Mouse (Mus musculus) gastrocnemius, adult 2 months (tissue): ENCODE data around the gene Angptl6. TPM values are rescaled to one million over a fixed set of nuclear protein-coding genes. Genes with fewer than 3 reads are reported as not detected.

Experiments used
- DNase-seq: peaks from one replicate; pipeline ENCODE4 v3.0.0; 2022
- H3K27ac ChIP-seq: fragments of 200-600 bp; 2 replicates; pipeline ENCODE4 v1.8.1; 2022; ENCODE audit warnings: mild to moderate bottlenecking
- H3K4me3 ChIP-seq: fragments of 200-600 bp; 2 replicates; pipeline ENCODE4 v1.8.1; 2022; ENCODE audit warnings: mild to moderate bottlenecking, moderate library complexity
- CTCF ChIP-seq: fragments of 200-600 bp; IDR thresholded peaks from 2 replicates; pipeline ENCODE4 v1.8.1; 2022; ENCODE audit warnings: antibody characterized with exemption, mild to moderate bottlenecking, moderate library complexity
- intact Hi-C: fragments of 180-260 bp; cut with DNase I; formaldehyde crosslinking; loops from one replicate; pipeline ENCODE4 v1.15.1; 2025
- total RNA-seq, 2 experiments: library from RNA; stranded (reverse); gene quantifications; 2 replicates each; pipeline ENCODE4 v1.2.3; 2021

Angptl6 gene
- total RNA-seq, 2 experiments from 2014 or later = 5.1 to 7.0 TPM

- intact Hi-C loops = no loop called here
- no peak for TF ChIP-seq CTCF
- H3K27ac ChIP-seq = peak overlapping the region; percentile 98
- DNase-seq = no peak
- H3K4me3 ChIP-seq = peak overlapping the region; percentile 81
These were observed 2.1 kb downstream of the Angptl6 start for GRCm38 (mm10) chr9:20877118-20878040.

DNA sequence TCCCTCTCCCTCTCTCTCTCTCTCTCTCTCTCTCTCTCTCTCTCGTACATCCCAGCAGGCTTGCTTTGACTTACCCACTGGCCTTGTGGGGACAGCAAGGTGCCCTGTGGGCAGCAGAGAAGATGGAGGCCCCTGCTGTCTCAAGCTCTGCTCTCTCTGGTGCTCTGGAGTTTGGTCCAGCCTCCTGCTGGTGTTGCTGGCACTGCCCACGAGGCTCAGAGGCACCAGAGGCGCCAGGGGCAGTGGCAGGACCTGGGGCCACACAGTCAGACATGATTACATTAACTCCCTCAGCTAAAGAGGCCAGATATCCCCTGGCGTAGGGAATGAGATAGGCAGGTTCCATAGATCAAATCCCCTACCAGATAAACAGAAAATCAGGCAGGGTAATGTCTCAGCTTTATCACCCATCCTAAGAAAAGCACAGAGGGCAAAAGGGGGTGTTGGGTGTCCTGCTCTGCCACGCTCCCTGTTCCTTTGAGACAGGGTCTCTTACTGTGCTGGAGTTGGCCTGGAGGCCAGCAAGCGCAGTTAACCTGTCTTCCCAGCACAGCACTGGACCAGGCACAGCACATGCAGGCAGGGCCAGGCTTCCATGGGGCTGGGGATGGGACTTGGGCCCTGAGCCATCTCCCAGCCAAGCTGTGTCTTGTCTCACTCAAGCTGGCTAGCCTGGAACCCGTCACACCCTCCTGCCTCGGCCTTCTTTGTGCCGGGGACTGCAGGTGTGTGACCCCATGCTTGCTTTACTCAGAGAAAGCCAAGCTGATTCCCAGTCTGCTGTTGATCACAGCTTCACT lies 3.0 kb downstream of the Angptl6 start:
- Histone ChIP-seq H3K4me3 (no peak overlapping the region), H3K27ac (no peak overlapping the region)
- intact Hi-C loops = no loop called here
- no peak for DNase-seq
- TF ChIP-seq CTCF = no peak

GRCm38 (mm10) chr9:20875021-20875790 lies 4.3 kb downstream of the Angptl6 start:
- DNase-seq = no peak
- no peak overlapping the region for H3K27ac ChIP-seq
- H3K4me3 ChIP-seq = no peak overlapping the region
- intact Hi-C loops = no loop called here
- TF ChIP-seq CTCF = no peak

DNA sequence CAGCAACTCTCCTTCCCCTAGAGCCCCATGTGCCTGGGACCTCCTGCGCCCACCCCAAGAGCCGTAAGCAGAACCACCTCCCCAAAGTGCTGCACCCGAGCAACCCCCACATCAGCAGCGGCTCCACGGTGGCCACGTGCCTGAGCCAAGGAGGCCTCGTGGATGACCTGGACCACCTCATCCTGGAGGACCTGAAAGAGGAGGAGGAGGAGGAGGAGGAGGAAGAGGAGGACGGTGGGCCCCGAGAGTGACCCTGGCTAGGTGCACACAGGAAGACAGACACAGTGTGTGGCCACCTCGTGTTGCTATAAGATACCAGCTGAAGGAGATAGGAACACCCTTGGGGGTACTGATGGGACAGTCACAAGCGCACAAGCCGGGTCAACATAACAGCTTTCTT lies 6.0 kb downstream of the Angptl6 start:
- no peak for DNase-seq
- Histone ChIP-seq H3K27ac (no peak overlapping the region), H3K4me3 (no peak overlapping the region)
- TF ChIP-seq CTCF = no peak
- intact Hi-C loops = no loop called here

DNA sequence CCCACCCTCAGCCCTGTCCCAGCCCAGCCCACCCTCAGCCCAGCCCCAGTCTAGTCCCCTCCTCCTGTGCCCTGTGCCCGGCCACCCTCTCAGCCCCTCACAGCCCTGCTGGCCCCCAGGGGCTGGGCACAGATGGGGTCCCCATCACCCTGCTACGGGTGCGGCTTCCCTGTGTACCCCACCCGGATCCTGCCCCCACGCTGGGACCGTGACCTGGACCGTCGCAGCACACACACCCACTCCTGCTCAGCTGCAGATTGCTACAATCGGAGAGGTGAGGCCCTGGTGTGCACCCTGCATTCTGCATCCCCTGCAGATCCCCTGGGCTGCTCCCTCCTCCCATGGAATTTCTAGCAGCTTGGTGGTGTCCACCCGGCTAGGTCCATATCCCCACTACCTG lies 6.5 kb downstream of the Angptl6 start:
- Histone ChIP-seq H3K27ac (no peak overlapping the region), H3K4me3 (no peak overlapping the region)
- intact Hi-C loops = no loop called here
- TF ChIP-seq CTCF = no peak
- no peak for DNase-seq

DNA sequence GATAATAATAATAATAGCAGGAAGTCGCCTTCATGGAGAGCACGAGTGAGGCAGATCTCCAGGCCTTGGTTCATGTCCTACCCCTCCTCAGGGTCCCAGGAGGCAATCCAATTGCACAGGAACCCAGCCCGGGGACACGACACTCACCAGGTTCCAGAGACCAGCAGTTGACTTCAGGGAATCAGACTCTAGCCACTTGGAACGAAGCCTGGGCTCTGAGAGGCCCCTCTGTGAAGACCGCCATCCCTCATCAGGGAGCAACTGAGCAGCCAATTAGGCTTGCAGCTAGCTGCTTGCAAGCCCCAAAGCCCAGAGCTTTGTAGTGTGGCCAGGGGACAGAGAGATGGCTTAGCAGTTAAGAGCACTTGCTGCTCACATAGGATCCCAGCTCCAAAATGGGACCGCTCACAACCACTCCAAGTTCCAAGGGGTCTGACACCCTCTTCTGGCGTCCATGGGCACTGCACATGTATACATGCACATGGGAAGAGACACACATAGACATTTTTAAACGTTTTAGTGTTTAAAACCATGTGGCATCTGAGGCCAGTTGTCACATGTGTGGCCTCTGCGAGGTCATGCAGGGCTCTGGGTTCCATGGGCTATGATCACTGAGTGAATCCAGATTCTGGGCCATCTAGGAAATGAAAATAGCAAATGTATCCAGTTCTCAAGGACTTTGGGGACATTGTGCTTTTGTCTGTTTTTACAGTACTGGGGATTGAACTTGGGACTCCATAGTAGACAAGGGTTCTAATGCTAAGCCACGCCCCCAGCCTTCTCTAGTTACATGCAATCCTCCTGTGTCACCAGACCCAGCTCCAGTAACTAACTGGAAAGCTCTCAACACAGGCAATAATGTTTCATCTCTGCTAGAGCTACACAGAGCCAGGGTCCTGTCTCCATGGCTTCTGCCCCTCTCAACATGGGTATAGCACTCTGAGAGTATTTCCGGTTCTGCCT lies 9.0 kb downstream of the Angptl6 start:
- TF ChIP-seq CTCF = peak; percentile 12; the same call in 1 of the 2 replicates
- Histone ChIP-seq H3K27ac (no peak overlapping the region), H3K4me3 (no peak overlapping the region)
- DNase-seq = no peak
- intact Hi-C loops = no loop called here

GRCm38 (mm10) chr9:20869246-20869645 lies 10.3 kb downstream of the Angptl6 start:
- no peak for TF ChIP-seq CTCF

DNA sequence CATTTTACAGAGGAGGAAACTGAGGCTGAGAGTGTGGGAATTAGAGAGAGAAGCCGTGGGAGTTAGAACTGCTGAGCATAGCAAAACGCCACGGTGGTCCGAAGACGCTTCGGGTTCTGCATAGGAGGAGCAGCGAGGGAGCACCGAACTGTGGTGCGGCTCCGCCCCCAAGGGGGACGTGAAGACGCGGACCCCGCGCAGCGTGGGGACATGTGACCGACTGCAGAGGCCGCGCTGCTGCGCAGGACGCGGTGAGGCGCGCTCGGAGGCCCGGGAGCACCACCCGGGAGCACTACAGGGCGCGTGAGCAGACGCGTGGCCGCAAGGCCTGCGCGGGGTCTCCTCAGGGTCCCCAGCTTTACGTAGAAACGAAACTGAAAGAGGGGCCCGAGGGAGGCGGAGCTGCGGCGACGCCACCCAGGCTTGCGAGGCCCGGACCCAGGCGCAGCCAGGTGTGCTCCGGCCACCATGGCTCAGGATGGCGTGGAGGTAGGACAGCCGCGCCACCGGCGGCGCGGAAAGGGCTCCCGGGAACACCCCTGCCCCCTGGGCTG lies 11.0 kb downstream of the Angptl6 start, which contains the start of gene A230050P20Rik:
TSS of gene A230050P20Rik (plus strand) at position 195 of the 554 bp plus-strand sequence.
- Histone ChIP-seq H3K4me3 (peak within 1 kb of the TSS; percentile 76), H3K27ac (peak within 1 kb of the TSS; percentile 78)
- peak; percentile 67 for DNase-seq
- intact Hi-C loops = no loop called here
- TF ChIP-seq CTCF = no peak

More at GRCm38 (mm10) chr9:20869246-20869645, 10.3 kb downstream of the Angptl6 start:
- Histone ChIP-seq H3K27ac (peak overlapping the region; percentile 78), H3K4me3 (peak overlapping the region; percentile 76)
- no peak for DNase-seq
- intact Hi-C loops = no loop called here

DNA sequence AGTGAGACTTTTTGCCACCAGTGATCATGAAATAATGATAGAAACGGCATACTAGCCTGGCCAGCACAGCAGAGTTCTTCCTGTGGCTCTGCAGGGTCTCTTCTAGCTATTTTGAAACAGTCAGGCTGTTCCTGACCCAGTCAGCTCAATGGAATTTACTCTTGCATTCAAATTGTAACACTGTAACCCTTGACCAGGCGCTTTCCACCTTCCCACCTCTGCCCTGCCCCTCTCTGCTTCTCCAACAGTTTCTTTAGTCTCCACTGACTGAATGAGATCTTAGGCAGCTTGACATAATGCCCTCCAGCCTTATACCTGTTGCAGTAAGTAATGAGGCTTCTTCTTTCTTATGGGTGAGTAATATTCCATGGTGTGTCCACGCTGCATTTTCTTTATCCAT lies 12.6 kb downstream of the Angptl6 start:
- TF ChIP-seq CTCF = no peak
- Histone ChIP-seq H3K4me3 (no peak overlapping the region), H3K27ac (no peak overlapping the region)
- no peak for DNase-seq
- intact Hi-C loops = no loop called here

- DNase-seq = no peak
- intact Hi-C loops = no loop called here
- no peak overlapping the region for H3K4me3 ChIP-seq
- H3K27ac ChIP-seq = no peak overlapping the region
- no peak for TF ChIP-seq CTCF
These were observed 17.3 kb downstream of the Angptl6 start for GRCm38 (mm10) chr9:20862225-20862624.

DNA sequence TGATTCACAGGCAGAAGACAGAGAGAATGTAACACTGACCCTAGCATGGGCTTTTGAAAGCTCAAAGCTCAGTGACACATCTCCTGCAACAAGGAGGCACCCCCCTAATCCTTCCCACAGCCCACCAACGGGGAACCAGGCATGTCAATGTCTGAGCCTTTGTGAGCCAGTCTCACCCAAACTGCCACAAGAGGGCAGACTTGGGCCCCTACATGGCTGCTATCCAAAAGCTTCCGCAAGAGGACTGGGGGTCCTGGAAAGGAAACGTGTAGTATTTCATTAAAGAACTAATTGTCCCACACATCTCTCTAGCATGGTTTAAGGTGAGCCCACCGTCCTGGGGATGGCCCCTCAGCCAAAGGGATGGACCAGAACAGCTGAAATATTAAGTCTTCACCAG lies 17.7 kb downstream of the Angptl6 start:
- peak; percentile 37 for DNase-seq
- peak; percentile 57 for TF ChIP-seq CTCF
- Histone ChIP-seq H3K4me3 (no peak overlapping the region), H3K27ac (no peak overlapping the region)
- intact Hi-C loops = no loop called here
